Mouse (Mus musculus): ENCODE data around the gene Ifi47. TPM values are rescaled to one million over a fixed set of nuclear protein-coding genes. Genes with fewer than 3 reads are reported as not detected.
"Not testable (repeated sequence)": the region's sequence is repeated elsewhere in the genome, so short reads cannot be mapped to it uniquely, and the experiment has no call there.

Gene Ifi47
- 0.19 and 0.63 TPM in 2 replicates for polyA plus RNA-seq (2012; rRNA removed)

DNA sequence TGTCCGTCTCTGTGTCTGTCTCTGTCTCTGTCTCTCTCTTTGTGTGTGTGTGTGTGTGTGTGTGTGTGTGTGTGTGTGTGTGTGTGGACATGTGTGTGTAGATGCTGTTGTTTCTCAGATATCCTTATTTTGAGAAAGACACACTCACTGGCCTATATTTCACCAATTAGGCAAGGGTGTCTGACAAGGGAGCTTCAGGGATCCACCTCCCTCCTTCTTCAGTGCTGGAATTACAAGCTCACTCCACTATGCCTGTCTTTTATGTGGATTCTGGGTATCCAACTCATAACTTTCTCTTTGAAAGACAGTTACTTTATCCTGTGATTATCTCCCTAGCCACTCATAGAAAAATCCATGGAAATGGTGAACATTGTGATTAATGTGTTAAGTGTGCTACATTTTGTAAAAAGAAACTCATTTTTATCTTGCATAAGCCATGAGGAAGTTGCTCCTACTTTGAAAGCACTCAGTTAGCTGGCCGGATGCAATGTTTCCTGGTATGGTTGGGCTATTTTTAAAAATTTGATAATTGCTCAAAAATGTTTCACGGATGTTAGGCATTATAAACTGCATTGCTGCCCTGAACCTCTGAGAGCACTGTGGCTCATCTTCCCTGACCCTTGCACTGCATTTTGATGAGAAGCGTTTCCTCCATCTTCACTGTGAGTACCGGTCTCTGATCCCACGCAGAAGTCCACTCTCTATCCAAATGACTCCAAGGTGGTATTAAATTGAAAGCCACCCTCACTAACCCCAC, at the start of gene Ifi47:
Gene Ifi47, plus strand, starts transcription at position 587 of the 757 bp plus-strand sequence.
- DNase-seq (ENCODE audit: low read depth): not testable (repeated sequence)

DNA sequence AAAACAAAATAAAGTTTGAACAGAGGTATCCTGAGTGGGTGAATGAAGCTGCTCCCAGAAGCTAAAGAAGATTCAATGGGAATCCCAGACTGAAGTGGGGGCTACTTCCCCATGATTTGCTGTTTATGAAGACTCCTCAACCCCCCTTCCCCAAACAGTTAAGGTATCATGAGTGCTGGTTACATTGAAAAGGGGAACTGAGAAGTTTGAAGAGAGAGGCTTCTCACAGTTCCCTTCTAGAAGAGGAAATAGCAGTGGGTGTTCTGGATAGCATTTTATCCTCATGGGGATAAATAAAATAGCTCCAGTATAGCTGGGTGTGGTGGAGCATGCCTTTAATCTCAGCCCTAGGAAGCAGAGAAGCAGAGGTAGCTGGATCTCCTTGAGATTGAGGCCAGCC, 26.3 kb upstream of the Ifi47 start:
- not testable (repeated sequence) for DNase-seq (ENCODE audit: low read depth)

DNA sequence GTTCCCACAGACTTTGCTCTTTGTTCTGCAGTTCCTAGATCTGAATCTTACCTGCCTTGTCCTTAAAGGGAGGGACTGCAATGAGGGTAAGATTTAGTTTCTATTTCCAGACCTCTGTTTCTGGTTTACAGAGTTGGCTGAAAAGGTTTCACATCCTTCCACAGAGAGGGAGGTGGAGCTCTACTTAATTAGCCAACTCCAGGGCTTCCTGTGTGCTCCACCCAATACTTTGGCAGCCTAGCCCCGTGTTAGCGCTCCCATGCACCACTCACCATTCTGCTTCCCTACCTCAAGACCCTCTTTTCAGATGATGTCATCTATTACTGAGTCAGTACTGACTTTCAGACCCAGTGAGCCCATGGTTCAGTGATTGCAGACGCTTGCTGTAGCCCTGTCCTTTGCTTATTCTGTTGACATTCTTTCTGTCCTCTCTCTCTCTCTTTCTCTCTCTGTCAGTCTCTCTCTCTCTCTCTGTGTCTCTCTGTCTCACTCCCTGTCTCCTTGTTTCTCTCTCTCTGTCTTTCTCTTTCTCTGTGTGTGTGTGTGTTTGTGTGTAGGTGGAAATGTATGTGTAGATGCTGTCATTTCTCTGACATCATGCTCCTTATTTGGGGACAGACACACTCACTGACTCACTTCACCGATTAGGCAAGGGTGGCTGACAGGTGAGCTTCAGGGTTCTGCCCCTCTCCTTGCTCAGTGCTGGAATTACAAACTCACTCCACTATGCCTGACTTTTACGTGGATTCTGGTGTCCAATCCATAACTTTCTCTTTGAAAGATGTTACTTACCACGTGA, 25.1 kb upstream of the Ifi47 start, which contains the start of gene 9930111J21Rik2:
Gene 9930111J21Rik2, minus strand, starts transcription at position 150 of the 799 bp plus-strand sequence.
- not testable (repeated sequence) for DNase-seq (ENCODE audit: low read depth)

DNA sequence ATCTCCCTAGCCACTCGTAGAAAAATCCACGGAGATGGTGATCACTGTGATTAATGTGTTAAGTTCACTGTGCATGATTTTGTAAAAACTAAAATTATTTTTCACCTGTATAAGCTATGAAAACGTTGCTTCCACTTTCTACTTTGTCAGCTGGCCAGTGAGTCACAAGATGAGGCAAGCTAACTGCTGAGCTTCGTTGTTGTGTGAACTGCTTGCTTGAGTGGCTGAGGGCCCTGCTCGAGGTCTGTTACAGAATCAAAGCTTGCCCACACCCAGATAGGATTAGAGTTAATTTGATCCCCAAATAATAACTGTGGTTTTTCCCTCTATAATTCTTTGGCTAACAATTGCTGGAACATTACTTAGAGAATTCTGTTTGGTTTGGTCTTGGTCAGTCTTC, 24.5 kb upstream of the Ifi47 start:
- DNase-seq (ENCODE audit: low read depth): not testable (repeated sequence)

DNA sequence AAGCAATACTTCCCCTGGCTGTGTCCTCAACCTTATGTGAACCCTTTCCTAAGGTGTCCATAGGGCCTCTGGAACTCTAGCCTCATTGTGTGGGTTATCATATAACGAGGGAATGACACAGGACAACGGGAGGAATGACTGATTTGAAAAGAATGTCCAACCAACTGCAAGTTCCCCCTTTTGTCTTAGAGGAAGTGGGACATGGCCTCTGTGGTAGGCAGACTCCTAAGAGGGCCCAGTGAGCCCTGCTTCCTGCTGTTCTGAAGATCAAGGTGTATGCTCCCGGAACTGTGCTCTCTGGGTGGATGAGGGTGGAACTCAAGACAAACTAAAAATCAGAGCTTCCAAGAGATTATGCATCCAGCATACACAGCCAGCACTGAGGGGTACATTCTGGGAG, 16.3 kb upstream of the Ifi47 start:
- not testable (repeated sequence) for DNase-seq (ENCODE audit: low read depth)

DNA sequence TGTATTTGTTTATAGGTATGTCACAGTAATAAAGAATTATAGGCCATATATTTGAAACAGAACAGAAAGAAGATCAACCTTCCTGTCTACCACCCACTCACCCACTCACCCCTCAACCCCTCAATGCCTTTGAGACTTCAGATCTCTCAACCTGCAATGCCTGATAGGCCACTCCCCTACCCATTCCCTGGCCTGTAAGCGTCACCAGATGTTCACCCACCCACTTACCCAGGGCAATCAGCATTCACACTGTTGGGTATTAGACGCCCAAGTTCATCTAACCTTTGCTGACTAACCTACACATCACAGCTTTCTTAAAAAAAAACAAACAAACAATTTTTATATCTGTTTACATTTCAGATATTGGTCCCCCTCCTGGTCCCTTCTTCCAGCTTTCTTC, 14.5 kb upstream of the Ifi47 start:
- DNase-seq (ENCODE audit: low read depth): not testable (repeated sequence)

DNA sequence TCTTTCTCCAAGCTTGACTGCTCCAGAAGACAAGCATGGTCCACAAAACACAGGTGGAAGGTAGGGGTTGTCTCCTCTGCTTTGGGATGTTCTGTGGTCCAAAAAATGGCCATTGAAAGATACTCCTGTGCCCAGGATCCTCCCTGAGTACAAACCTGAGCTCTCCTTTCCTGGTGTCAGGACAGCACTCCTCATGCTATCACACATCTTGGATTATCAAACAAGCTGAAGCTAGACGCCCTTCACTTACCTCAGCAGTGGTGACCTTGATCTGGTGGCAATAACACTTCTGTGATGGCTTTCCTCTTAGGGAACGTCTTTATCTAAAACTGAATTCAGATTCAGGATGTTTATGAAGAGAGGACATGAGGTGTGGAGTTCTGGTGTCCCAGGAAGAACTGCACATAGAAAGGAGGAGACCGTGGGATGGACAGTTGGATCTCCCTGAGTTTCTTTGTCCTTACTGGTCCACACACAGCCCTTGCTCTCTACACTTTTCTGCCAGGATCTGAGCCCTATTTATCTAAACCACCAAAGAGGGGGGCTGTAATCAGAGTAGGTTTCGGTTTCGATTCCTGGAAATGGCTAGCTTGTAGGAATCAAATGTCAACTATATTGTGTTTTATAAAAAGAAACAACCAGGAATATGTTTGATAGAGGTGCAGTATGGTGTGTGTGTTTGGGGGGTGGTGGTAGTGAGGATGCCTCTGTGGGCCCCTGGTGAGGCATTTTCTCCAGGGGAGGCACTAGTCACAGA, 12.5 kb upstream of the Ifi47 start, which contains the start of gene Tgtp2:
Gene Tgtp2, minus strand, starts transcription at position 494 of the 757 bp plus-strand sequence.
- not testable (repeated sequence) for DNase-seq (ENCODE audit: low read depth)

DNA sequence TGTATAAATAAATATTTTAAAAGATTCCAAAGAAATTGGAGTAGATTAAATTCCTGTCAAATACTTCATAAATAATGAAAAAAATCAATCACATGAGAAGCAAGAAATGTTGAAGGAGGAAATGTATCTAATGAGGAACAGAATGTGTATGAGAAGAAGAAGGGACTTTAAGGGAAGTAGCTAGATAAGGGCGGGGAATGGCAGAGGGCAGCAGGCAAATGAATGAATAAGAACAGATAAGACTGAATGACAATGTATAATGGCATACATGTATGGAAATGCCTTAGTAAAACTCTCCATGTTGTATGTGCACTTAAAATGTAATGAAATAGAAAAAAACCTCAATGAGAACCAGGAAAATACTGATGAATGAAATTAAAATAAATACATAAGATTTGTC, 8.0 kb upstream of the Ifi47 start:
- TF ChIP-seq POLR2A (IDR thresholded peaks at IDR 0.05; ENCODE audit: borderline replicate concordance, extremely low read depth, insufficient read depth, insufficient read length, poor library complexity, severe bottlenecking) (no peak), CTCF (IDR thresholded peaks at IDR 0.05; ENCODE audit: borderline replicate concordance, extremely low read depth, insufficient read depth, insufficient read length) (no peak)

DNA sequence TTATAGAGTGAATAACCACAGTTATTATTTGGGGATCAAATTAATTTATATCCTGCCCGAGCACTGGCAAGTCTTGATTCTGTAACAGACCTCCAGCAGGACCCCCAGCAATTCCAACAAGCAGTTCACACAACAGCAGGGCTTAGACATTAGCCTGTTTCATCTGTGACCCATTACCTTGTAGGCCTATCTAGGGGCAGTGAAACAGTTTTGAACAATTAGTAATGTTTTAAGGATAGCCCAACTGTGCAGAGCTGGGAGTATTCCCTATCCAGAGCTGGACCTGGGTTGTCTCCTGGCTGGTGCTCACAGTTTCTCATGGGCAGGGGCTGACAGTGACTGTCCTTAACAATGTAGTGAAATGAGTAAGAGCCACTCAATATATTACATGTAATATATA, 625 bp downstream of the Ifi47 start:
- DNase-seq (ENCODE audit: low read depth): no peak
- TF ChIP-seq CTCF (IDR thresholded peaks at IDR 0.05; ENCODE audit: borderline replicate concordance, extremely low read depth, insufficient read depth, insufficient read length) (no peak), POLR2A (IDR thresholded peaks at IDR 0.05; ENCODE audit: borderline replicate concordance, extremely low read depth, insufficient read depth, insufficient read length, poor library complexity, severe bottlenecking) (no peak)

More for the DNA sequence above, 8.0 kb upstream of the Ifi47 start:
- no peak for DNase-seq (ENCODE audit: low read depth)

DNA sequence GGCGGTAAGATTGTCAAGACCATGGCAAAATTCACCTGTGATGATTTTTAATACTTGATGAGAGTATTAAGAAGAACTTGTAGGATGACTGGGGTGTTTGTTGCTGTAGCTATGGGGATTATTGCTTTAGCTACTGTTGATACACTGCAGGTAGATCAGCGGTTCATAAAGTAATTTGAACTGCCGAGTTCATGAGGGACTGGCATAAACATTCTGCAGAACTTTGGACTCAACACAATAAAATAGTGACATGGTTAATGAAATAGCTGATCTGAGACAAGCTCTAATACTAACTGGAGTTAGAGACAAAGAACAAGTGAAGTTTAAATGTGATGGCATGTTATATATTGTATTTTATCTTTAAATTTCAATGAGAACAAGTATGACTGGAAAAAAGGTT, 2.3 kb downstream of the Ifi47 start:
- DNase-seq (ENCODE audit: low read depth): no peak
- no peak for TF ChIP-seq POLR2A (IDR thresholded peaks at IDR 0.05; ENCODE audit: borderline replicate concordance, extremely low read depth, insufficient read depth, insufficient read length, poor library complexity, severe bottlenecking)
- no peak for TF ChIP-seq CTCF (IDR thresholded peaks at IDR 0.05; ENCODE audit: borderline replicate concordance, extremely low read depth, insufficient read depth, insufficient read length)

DNA sequence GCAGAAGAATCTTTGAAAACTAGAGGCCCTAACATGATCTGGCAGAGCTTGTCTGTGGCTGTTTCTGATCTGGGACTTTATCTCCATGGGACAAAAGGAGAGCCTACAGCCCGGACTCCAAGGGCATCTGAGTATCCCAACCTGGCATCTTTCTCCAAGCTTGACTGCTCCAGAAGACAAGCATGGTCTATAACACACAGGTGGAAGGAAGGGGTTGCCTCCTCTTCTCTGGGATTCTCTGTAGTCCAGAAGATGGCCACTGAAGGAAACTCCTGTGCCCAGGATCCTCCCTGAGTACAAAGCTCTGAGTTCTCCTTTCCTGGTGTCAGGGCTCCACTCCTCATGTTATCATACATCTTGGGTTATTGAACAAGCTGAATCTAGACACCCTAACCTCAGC, 4.2 kb downstream of the Ifi47 start:
- TF ChIP-seq POLR2A (IDR thresholded peaks at IDR 0.05; ENCODE audit: borderline replicate concordance, extremely low read depth, insufficient read depth, insufficient read length, poor library complexity, severe bottlenecking) (no peak), CTCF (IDR thresholded peaks at IDR 0.05; ENCODE audit: borderline replicate concordance, extremely low read depth, insufficient read depth, insufficient read length) (no peak)
- no peak for DNase-seq (ENCODE audit: low read depth)

DNA sequence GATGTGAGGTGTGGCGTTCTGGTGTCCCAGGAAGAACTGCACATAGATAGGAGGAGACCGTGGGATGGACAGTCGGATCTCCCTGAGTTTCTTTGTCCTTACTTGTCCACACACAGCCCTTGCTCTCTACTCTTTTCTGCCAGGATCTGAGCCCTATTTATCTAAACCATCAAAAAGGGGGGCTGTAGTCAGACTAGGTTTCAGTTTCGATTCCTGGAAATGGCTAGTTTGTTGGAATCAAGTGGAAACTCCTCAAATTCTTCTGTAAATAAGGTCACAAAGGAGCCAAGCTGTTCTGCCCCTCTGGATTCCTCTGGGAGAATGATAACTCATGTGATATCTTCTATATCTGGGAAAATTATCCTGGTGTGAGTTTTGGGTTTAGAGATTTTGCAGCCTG, 5.0 kb downstream of the Ifi47 start:
- no peak for DNase-seq (ENCODE audit: low read depth)
- TF ChIP-seq CTCF (IDR thresholded peaks at IDR 0.05; ENCODE audit: borderline replicate concordance, extremely low read depth, insufficient read depth, insufficient read length) (no peak), POLR2A (IDR thresholded peaks at IDR 0.05; ENCODE audit: borderline replicate concordance, extremely low read depth, insufficient read depth, insufficient read length, poor library complexity, severe bottlenecking) (no peak)

DNA sequence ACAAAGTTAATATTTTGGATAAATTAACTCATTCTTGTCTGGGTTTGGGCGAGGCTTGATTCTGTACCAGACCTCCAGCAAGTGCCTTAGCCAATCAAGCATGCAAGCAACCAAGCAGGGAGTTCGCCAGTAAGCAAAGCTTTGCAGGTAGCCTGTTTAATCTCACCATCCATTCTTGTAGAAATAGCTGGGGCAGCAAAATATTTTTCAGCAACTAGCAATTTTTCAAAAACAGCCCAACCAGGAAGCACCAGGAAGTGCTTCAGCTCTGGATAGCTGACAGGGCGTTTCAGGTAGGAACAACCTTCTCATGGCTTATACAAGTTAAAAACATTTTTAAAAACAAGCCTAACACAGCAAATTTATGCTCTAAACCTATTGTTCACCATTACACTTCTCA, 5.5 kb downstream of the Ifi47 start:
- TF ChIP-seq CTCF (IDR thresholded peaks at IDR 0.05; ENCODE audit: borderline replicate concordance, extremely low read depth, insufficient read depth, insufficient read length) (no peak), POLR2A (IDR thresholded peaks at IDR 0.05; ENCODE audit: borderline replicate concordance, extremely low read depth, insufficient read depth, insufficient read length, poor library complexity, severe bottlenecking) (no peak)
- DNase-seq (ENCODE audit: low read depth): no peak
